Mouse (Mus musculus) MEL (cell line): ENCODE data around the gene Dscam.

Experiments
- CHD2 ChIP-seq: IDR thresholded peaks from 2 replicates; pipeline ENCODE4 v1.6.1; 2011; ENCODE audit warnings: low read length, improper control_type of control experiment
- CTCF ChIP-seq, 3 experiments: IDR thresholded peaks in 2 of 3; conservative IDR thresholded peaks in 1 of 3; 2 replicates each; pipeline ENCODE4 v1.5.1; 2011 to 2012; ENCODE audit warnings: low read length in 3 of 3, low read depth in 2 of 3, mild to moderate bottlenecking in 2 of 3, improper control_type of control experiment in 1 of 3, inconsistent platforms in 1 of 3, mixed read lengths in 1 of 3, moderate library complexity in 1 of 3; ENCODE audit not compliant: control insufficient read depth in 1 of 3, insufficient read depth in 1 of 3, poor library complexity in 1 of 3, severe bottlenecking in 1 of 3
- E2F4 ChIP-seq: IDR thresholded peaks from 2 replicates; pipeline ENCODE4 v1.6.1; 2011; ENCODE audit warnings: low read depth, low read length, improper control_type of control experiment, borderline replicate concordance
- ELF1 ChIP-seq: IDR thresholded peaks from 2 replicates; pipeline ENCODE4 v1.6.1; 2014; ENCODE audit warnings: low read depth, mild to moderate bottlenecking, inconsistent platforms, low read length, improper control_type of control experiment, moderate library complexity
- MAFK ChIP-seq: IDR thresholded peaks from 2 replicates; pipeline ENCODE4 v1.6.1; 2011; ENCODE audit warnings: low read depth, mild to moderate bottlenecking, low read length, improper control_type of control experiment, borderline replicate concordance
- POLR2A ChIP-seq, 2 experiments: IDR thresholded peaks; 2 replicates each; pipeline ENCODE4 v1.6.1; 2011 to 2012; ENCODE audit warnings: low read length in 2 of 2, mild to moderate bottlenecking in 2 of 2, control low read depth in 1 of 2, improper control_type of control experiment in 1 of 2, low read depth in 1 of 2, moderate library complexity in 1 of 2; ENCODE audit not compliant: control insufficient read depth in 1 of 2, insufficient read depth in 1 of 2, poor library complexity in 1 of 2
- POLR2AphosphoS2 ChIP-seq: IDR thresholded peaks from 2 replicates; pipeline ENCODE4 v1.6.1; 2011; ENCODE audit warnings: low read length, improper control_type of control experiment
- RCOR1 ChIP-seq: IDR thresholded peaks from 2 replicates; pipeline ENCODE4 v1.6.1; 2012; ENCODE audit warnings: low read depth, mild to moderate bottlenecking, inconsistent platforms, low read length, improper control_type of control experiment
- TAL1 ChIP-seq: IDR thresholded peaks from 2 replicates; pipeline ENCODE4 v1.6.1; 2012; ENCODE audit warnings: mild to moderate bottlenecking, inconsistent platforms, low read length, moderate library complexity, mixed read lengths
- TCF12 ChIP-seq: IDR thresholded peaks from 2 replicates; pipeline ENCODE4 v1.6.1; 2014; ENCODE audit warnings: low read depth, mild to moderate bottlenecking, inconsistent platforms, low read length, improper control_type of control experiment, moderate library complexity
- UBTF ChIP-seq: IDR thresholded peaks from 2 replicates; pipeline ENCODE4 v1.6.1; 2012; ENCODE audit warnings: low read depth, mild to moderate bottlenecking, inconsistent platforms, low read length, improper control_type of control experiment, moderate library complexity, borderline replicate concordance; ENCODE audit not compliant: insufficient read depth
- ZC3H11A ChIP-seq: IDR thresholded peaks from 2 replicates; pipeline ENCODE4 v1.6.1; 2012; ENCODE audit warnings: low read depth, mild to moderate bottlenecking, inconsistent platforms, low read length, improper control_type of control experiment
- ZNF384 ChIP-seq: IDR thresholded peaks from 2 replicates; pipeline ENCODE4 v1.6.1; 2012; ENCODE audit warnings: low read depth, mild to moderate bottlenecking, inconsistent platforms, low read length, improper control_type of control experiment

DNA sequence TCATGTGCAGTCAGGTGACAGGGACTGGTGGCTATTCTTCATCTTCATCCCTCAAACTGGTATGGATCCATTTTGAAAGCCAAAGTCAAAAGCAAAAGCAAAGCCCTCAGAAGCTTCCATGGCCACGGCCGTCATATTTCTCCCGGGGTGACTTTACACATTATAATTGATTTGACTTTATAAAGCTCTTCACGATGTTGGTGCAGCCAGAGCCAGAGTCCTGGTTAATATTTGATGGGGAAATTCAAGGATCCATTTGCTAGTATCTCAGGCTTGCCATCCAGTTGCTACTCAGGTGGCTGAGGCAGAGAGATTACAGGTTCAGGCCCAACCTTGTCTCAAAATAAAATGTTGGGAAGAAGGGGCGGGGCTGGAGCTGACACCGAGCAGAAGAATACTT, 238.3 kb downstream of the Dscam start:
- TF ChIP-seq CTCF (IDR thresholded peaks at IDR 0.05 in 2 of 3, conservative IDR thresholded peaks at IDR 0.05 in 1 of 3; ENCODE audit: control insufficient read depth in 1 of 3, insufficient read depth in 1 of 3, low read depth in 2 of 3, low read length in 3 of 3, poor library complexity in 1 of 3, severe bottlenecking in 1 of 3): no peak
- no peak for TF ChIP-seq ZNF384
- TF ChIP-seq TCF12: no peak
- no peak for TF ChIP-seq POLR2AphosphoS2
- TF ChIP-seq UBTF: no peak
- no peak for TF ChIP-seq CHD2
- TF ChIP-seq RCOR1: no peak
- TF ChIP-seq POLR2A (IDR thresholded peaks at IDR 0.05; ENCODE audit: control insufficient read depth in 1 of 2, insufficient read depth in 1 of 2, low read depth in 1 of 2, low read length in 2 of 2, poor library complexity in 1 of 2): no peak
- TF ChIP-seq MAFK: no peak
- no peak for TF ChIP-seq TAL1
- no peak for TF ChIP-seq ZC3H11A
- TF ChIP-seq E2F4: no peak
- no peak for TF ChIP-seq ELF1
